Mouse (Mus musculus): ENCODE measurements around the gene Haghl. TPM values are rescaled to one million over a fixed set of nuclear protein-coding genes. Genes with fewer than 3 reads are reported as not detected.

The Haghl gene
- polyA plus RNA-seq, 1 experiment from 2014 or later, result 42.1 TPM

DNA sequence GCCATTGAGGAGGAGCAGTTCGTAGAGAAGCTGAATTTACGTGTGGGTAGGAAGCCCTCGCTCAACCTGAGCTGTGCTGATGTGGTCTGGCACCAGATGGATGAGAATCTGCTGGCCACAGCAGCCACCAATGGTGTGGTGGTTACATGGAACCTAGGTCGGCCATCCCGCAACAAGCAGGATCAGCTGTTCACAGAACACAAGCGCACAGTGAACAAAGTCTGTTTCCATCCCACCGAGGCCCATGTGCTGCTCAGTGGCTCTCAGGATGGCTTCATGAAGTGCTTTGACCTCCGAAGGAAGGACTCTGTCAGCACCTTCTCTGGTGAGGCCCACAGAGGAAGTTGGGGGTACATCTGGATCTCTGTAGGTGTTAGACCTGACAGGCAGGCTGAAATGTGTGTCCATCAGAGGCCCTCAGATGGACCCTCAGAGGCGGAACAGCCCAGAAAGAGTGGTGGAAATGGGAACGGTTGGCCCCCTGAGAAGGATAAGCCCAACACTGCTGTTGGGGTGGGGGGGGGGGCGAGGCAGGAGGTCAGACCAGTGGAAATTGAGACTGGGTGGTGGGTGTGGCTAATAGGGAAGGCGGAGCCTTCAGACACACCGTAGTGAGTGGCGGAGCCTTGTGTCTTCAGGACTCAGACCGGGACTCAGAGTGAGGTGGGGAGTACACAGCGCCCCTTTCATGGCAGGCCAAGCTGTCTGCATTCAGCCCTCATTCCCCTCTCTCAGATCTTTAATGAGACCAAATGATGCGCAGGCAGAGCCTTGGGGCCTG lies 39.1 kb upstream of the Haghl start:
- H3K4me2 ChIP-seq (ENCODE audit: low read depth, low read length), result peak overlapping the region; percentile 98
- peaks cover 23% of the 10 kb centered on the region for H3K36me3 ChIP-seq (ENCODE audit: control insufficient read depth, insufficient read depth, low read length)
- peaks cover 13% of the 10 kb centered on the region for H3K4me1 ChIP-seq (ENCODE audit: control insufficient read depth, insufficient read depth, low read length)
- peaks cover 17% of the 10 kb centered on the region for H3K27me3 ChIP-seq (replicated peaks; ENCODE audit: control insufficient read depth, insufficient read depth, low read length)
- 76% methylated on average over 15 of the region's 17 CpGs for WGBS
- no peak for ATAC-seq (ENCODE audit: low read depth)
- DNase-seq (ENCODE audit: low spot score), result no peak
- H3K9me3 ChIP-seq (ENCODE audit: control insufficient read depth, low read length), result no peaks in the 10 kb centered on the region
- H3K27ac ChIP-seq (replicated peaks; ENCODE audit: low read depth, low read length), result no peak overlapping the region
- peak overlapping the region; percentile 76 for H3K9ac ChIP-seq (ENCODE audit: low read depth, low read length)
- peak overlapping the region; percentile 74 for H3K4me3 ChIP-seq (ENCODE audit: low read depth, low read length)

DNA sequence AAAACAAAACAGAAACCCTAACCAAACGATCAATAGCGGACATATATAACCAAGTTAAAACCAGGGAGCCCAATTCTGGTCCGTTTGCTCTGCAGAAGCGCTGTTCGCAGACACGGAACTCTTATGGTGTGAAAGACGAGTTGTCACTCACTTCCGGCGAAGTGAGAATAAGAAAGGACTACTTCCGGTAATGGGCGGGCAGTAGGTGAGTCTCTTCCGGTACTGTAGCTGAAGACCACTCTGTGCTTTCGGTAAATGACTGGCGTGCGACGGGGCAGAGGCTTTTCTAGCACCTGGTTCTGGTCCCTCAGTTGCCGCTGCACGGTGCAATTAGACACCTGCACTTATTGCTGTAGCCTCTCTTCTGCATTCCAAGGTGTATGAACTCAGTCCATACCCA lies 38.0 kb upstream of the Haghl start, which contains the start of gene Wdr24:
Gene Wdr24, plus strand, starts transcription at position 176 of the 400 bp plus-strand sequence.
- peaks cover 23% of the 10 kb centered on the region for H3K36me3 ChIP-seq (ENCODE audit: control insufficient read depth, insufficient read depth, low read length)
- H3K9ac ChIP-seq (ENCODE audit: low read depth, low read length), result peak within 1 kb of the TSS; percentile 76
- no peaks in the 10 kb centered on the region for H3K9me3 ChIP-seq (ENCODE audit: control insufficient read depth, low read length)
- peak within 1 kb of the TSS; percentile 98 for H3K4me2 ChIP-seq (ENCODE audit: low read depth, low read length)
- peak within 1 kb of the TSS; percentile 29; the same call in 1 of the 2 replicates for H3K27ac ChIP-seq (replicated peaks; ENCODE audit: low read depth, low read length)
- 0% methylated on average over 18 of the region's 18 CpGs for whole genome bisulfite sequencing
- peaks cover 12% of the 10 kb centered on the region for H3K4me1 ChIP-seq (ENCODE audit: control insufficient read depth, insufficient read depth, low read length)
- H3K4me3 ChIP-seq (ENCODE audit: low read depth, low read length), result peak within 1 kb of the TSS; percentile 74
- H3K27me3 ChIP-seq (replicated peaks; ENCODE audit: control insufficient read depth, insufficient read depth, low read length), result peaks cover 28% of the 10 kb centered on the region
- ATAC-seq (ENCODE audit: low read depth), result peak; percentile 79
- peak; percentile 95 for DNase-seq (ENCODE audit: low spot score)

DNA sequence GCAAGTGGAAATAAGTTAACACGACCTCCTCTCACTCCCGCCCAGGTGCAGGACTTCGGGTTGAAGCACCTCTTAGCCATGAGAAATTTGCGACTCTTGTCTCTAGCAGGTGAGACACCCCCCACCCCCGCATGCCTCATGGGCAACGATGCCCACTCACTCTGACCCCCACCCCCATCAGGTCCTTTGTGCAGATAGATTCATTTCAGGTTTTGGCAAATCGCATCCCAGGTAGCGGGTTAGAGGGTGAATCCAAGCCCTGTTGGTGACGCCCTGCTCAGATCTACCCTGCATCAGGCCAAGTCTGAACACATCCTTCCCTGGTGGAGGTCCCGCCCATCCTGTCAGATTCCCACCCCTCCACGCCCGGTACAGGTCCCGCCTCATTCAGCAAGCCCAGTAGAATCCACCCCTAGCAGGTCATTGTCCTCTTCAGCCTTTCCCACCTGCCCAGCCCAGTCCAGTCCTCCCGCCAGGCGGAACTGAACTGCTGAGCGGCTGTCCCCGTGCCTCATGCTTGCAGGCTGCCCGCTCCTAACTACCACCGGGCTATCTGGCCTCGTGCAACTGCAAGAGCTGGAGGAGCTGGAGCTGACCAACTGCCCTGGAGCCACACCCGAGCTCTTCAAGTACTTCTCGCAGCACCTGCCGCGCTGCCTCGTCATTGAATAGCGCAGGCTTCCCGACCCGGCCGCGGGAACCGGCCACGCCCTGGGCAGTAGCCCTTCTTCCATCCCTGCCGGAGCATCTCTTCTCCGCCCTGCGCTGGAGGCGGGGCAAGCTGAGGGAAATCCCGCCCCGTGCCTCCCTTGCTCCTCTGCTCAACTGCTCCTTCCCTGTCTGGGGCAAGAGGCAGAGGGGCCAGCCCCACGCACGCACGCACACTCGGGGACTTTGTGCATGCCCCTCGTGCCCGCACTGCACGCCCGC lies 33.6 kb upstream of the Haghl start:
- Histone ChIP-seq H3K4me3 (ENCODE audit: low read depth, low read length) (0 out of 2 replicates have a peak overlapping the region, but pooled peaks have one; percentile 6), H3K4me1 (ENCODE audit: control insufficient read depth, insufficient read depth, low read length) (peaks cover 3% of the 10 kb centered on the region), H3K9ac (ENCODE audit: low read depth, low read length) (no peak overlapping the region; the same call in 1 of the 2 replicates), H3K27me3 (replicated peaks; ENCODE audit: control insufficient read depth, insufficient read depth, low read length) (peaks cover 37% of the 10 kb centered on the region), H3K27ac (replicated peaks; ENCODE audit: low read depth, low read length) (no peak overlapping the region), H3K9me3 (ENCODE audit: control insufficient read depth, low read length) (no peaks in the 10 kb centered on the region), H3K36me3 (ENCODE audit: control insufficient read depth, insufficient read depth, low read length) (no peaks in the 10 kb centered on the region), H3K4me2 (ENCODE audit: low read depth, low read length) (peak overlapping the region; percentile 31)
- DNase-seq (ENCODE audit: low spot score), result peak; percentile 21
- 9% methylated on average over 34 of the region's 46 CpGs for WGBS
- ATAC-seq (ENCODE audit: low read depth), result no peak; the same call in 1 of the 2 replicates

DNA sequence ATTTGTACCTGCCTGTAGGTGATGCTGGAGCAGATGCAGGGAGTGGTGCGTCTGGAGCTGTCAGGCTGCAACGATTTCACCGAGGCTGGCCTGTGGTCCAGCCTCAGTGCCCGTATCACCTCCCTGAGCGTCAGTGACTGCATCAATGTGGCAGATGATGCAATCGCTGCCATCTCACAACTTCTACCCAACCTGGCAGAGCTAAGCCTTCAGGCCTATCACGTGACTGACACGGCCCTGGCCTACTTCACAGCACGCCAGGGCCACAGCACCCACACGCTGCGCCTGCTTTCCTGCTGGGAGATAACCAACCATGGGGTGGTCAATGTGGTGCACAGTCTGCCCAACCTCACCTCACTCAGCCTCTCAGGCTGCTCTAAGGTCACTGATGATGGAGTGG lies 32.2 kb upstream of the Haghl start:
- ATAC-seq (ENCODE audit: low read depth), result no peak
- no peaks in the 10 kb centered on the region for H3K9me3 ChIP-seq (ENCODE audit: control insufficient read depth, low read length)
- DNase-seq (ENCODE audit: low spot score), result no peak
- no peak overlapping the region for H3K4me3 ChIP-seq (ENCODE audit: low read depth, low read length)
- H3K4me2 ChIP-seq (ENCODE audit: low read depth, low read length), result no peak overlapping the region
- 81% methylated on average over 11 of the region's 11 CpGs for WGBS
- no peaks in the 10 kb centered on the region for H3K36me3 ChIP-seq (ENCODE audit: control insufficient read depth, insufficient read depth, low read length)
- peaks cover 3% of the 10 kb centered on the region; the same call in 1 of the 2 replicates for H3K4me1 ChIP-seq (ENCODE audit: control insufficient read depth, insufficient read depth, low read length)
- H3K27me3 ChIP-seq (replicated peaks; ENCODE audit: control insufficient read depth, insufficient read depth, low read length), result peaks cover 37% of the 10 kb centered on the region
- no peak overlapping the region for H3K9ac ChIP-seq (ENCODE audit: low read depth, low read length)
- H3K27ac ChIP-seq (replicated peaks; ENCODE audit: low read depth, low read length), result no peak overlapping the region

DNA sequence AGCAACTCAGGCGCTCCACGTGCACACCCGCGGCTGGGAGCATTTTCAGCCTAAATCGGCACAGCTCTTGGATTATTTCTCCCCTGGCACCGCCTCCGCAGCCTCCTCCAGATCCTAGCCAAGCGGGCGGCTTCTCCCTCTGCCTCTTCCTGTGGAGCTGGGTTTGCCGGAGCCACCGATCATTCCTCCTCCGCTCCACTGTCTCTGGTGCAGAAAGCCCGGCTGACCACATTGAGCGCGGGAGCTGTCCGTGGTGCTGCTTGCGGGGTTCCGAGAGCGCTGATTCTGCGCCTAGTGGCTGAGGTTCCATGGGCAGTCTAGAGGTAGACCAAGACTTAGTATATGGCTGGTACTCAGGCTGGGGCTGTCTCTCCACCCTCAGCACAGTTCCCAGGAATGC lies 28.0 kb upstream of the Haghl start:
- WGBS, result 2% methylated on average over 20 of the region's 20 CpGs
- Histone ChIP-seq H3K9ac (ENCODE audit: low read depth, low read length) (no peak overlapping the region), H3K4me1 (ENCODE audit: control insufficient read depth, insufficient read depth, low read length) (peaks cover 8% of the 10 kb centered on the region; the same call in 1 of the 2 replicates), H3K4me3 (ENCODE audit: low read depth, low read length) (no peak overlapping the region), H3K4me2 (ENCODE audit: low read depth, low read length) (0 out of 2 replicates have a peak overlapping the region, but pooled peaks have one; percentile 26), H3K27ac (replicated peaks; ENCODE audit: low read depth, low read length) (no peak overlapping the region), H3K27me3 (replicated peaks; ENCODE audit: control insufficient read depth, insufficient read depth, low read length) (peaks cover 34% of the 10 kb centered on the region), H3K9me3 (ENCODE audit: control insufficient read depth, low read length) (no peaks in the 10 kb centered on the region), H3K36me3 (ENCODE audit: control insufficient read depth, insufficient read depth, low read length) (no peaks in the 10 kb centered on the region)
- ATAC-seq (ENCODE audit: low read depth), result peak; percentile 31; the same call in 1 of the 2 replicates
- peak; percentile 88 for DNase-seq (ENCODE audit: low spot score)

DNA sequence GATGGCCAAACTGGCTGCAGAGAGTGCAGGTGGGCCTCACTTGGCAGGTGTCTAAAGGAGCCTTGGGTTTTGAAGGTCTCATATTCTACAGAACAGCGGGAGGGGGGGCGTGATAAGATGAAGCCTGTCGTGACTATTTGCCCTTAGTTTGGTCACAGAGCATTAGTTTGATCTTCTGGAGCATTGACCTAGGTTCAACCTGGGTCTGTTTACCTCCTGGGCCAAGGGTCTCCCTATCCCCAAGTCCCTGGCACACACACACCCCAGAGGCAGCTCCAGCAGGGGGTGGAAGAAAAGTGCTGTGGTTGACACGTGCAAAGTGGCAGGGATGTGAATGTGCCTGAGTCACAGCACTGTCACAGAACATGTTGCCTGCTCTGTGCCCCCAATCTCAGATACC lies 25.4 kb upstream of the Haghl start:
- Histone ChIP-seq H3K36me3 (ENCODE audit: control insufficient read depth, insufficient read depth, low read length) (no peaks in the 10 kb centered on the region), H3K9ac (ENCODE audit: low read depth, low read length) (no peak overlapping the region), H3K9me3 (ENCODE audit: control insufficient read depth, low read length) (no peaks in the 10 kb centered on the region), H3K4me1 (ENCODE audit: control insufficient read depth, insufficient read depth, low read length) (peaks cover 8% of the 10 kb centered on the region; the same call in 1 of the 2 replicates), H3K4me3 (ENCODE audit: low read depth, low read length) (no peak overlapping the region), H3K27ac (replicated peaks; ENCODE audit: low read depth, low read length) (no peak overlapping the region), H3K27me3 (replicated peaks; ENCODE audit: control insufficient read depth, insufficient read depth, low read length) (peaks cover 32% of the 10 kb centered on the region), H3K4me2 (ENCODE audit: low read depth, low read length) (no peak overlapping the region)
- WGBS, result 74% methylated on average over 4 of the region's 4 CpGs
- no peak for DNase-seq (ENCODE audit: low spot score)
- ATAC-seq (ENCODE audit: low read depth), result no peak

DNA sequence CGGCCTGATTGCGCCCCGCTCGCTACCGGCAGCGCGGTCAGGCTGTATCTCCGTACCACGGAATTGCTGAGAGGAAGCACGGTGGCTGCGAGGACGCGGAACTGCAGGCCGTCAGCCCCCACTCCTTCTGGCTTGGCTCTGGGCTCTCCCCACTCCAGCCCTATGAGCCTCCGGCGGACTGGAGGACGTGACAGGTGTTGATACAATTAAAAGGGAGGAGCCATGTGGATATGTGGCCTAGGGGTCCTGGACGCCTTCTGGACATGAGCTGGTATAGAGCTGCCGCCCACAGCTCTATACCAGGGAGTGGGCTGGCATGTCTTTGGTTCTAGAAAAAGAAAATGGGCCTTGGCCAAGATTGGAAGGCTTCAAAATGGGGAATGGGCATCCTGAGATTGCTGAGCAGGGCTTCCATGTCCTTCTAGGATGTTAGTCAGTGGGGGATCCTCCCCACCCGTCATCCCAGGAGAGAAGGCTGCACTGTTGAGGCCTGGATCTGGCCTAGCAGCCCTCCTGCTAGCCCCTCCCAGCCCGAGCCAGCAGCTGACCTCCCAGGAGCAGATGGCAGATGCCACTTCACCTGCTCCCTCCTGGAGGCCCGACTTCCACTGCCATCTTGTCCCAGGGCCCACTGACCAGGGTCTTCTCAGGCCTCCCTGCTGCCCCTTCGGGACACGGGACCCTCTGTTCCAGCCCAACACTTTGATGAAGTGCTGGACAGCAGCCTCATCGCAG lies 24.3 kb upstream of the Haghl start:
- DNase-seq (ENCODE audit: low spot score), result peak; percentile 11
- Histone ChIP-seq H3K27ac (replicated peaks; ENCODE audit: low read depth, low read length) (peak overlapping the region; percentile 44; the same call in 1 of the 2 replicates), H3K9ac (ENCODE audit: low read depth, low read length) (peak overlapping the region; percentile 73), H3K4me3 (ENCODE audit: low read depth, low read length) (peak overlapping the region; percentile 69), H3K4me2 (ENCODE audit: low read depth, low read length) (peak overlapping the region; percentile 93), H3K27me3 (replicated peaks; ENCODE audit: control insufficient read depth, insufficient read depth, low read length) (peaks cover 32% of the 10 kb centered on the region), H3K36me3 (ENCODE audit: control insufficient read depth, insufficient read depth, low read length) (no peaks in the 10 kb centered on the region), H3K4me1 (ENCODE audit: control insufficient read depth, insufficient read depth, low read length) (peaks cover 8% of the 10 kb centered on the region; the same call in 1 of the 2 replicates), H3K9me3 (ENCODE audit: control insufficient read depth, low read length) (no peaks in the 10 kb centered on the region)
- WGBS, result 14% methylated on average over 16 of the region's 25 CpGs
- ATAC-seq (ENCODE audit: low read depth), result peak; percentile 14; the same call in 1 of the 2 replicates
